Mouse (Mus musculus): Measurements from ENCODE around the gene Abca12. TPM values are rescaled to one million over a fixed set of nuclear protein-coding genes. Genes with fewer than 3 reads are reported as not detected.

Gene Abca12
- total and polyA plus RNA-seq, 3 experiments, result 0.04 to 0.16 (median 0.08) TPM

- no peaks in the 10 kb centered on the region for H3K9me3 ChIP-seq (replicated peaks; ENCODE audit: low read length)
- no peaks in the 10 kb centered on the region for H3K79me2 ChIP-seq (replicated peaks; ENCODE audit: control insufficient read depth, extremely low read depth, insufficient read depth, poor library complexity, severe bottlenecking)
- H3K4me2 ChIP-seq (ENCODE audit: insufficient read depth, low read depth, poor library complexity, severe bottlenecking), result no peak overlapping the region
- TF ChIP-seq POLR2AphosphoS2 (IDR thresholded peaks at IDR 0.05; ENCODE audit: low read depth, low read length) (no peak), ETS1 (conservative IDR thresholded peaks at IDR 0.05; ENCODE audit: low read depth, low read length) (peak; percentile 41), MAFK (IDR thresholded peaks at IDR 0.05; ENCODE audit: insufficient replicate concordance, low read length) (0 out of 2 replicates have a peak, but pooled peaks have one; percentile 6), ZNF384 (IDR thresholded peaks at IDR 0.05; ENCODE audit: low read depth, low read length) (peak; percentile 48; the same call in 1 of the 2 replicates)
- H3K9ac ChIP-seq (ENCODE audit: insufficient read depth, low read depth), result no peak overlapping the region
- dilution Hi-C loops (cut with MboI; ENCODE audit: extremely low pct_ligation_motif_present, extremely low pct_unique_long_range_greater_than_20kb, low sequenced_read_pairs) (no loop called here), in situ Hi-C loops (cut with MboI; ENCODE audit: low pct_ligation_motif_present, low pct_unique_long_range_greater_than_20kb, low sequenced_read_pairs) (no loop called here)
- peaks cover 0 to 18% of the 10 kb centered on the region in 2 experiments; a peak in 2 of 4 replicates for H3K4me1 ChIP-seq (ENCODE audit: control insufficient read depth in 1 of 2, insufficient read depth in 2 of 2)
- DNase-seq (ENCODE audit: extremely low read depth), result peak; percentile 36
- H3K36me3 ChIP-seq (replicated peaks in 1 of 2; ENCODE audit: control insufficient read depth in 1 of 2, insufficient read depth in 1 of 2, low read length in 1 of 2), result no peaks in the 10 kb centered on the region
- no peak overlapping the region for H3K4me3 ChIP-seq (replicated peaks in 1 of 3; ENCODE audit: low read depth in 2 of 3, low read length in 2 of 3, poor library complexity in 1 of 3)
- H3K27me3 ChIP-seq (replicated peaks), result no peaks in the 10 kb centered on the region
- no peak overlapping the region for H3K27ac ChIP-seq (ENCODE audit: insufficient read depth, low read depth)
These were observed 107.3 kb downstream of the Abca12 start for GRCm38 (mm10) chr1:71307362-71307761.

GRCm38 (mm10) chr1:71306196-71306595, 108.5 kb downstream of the Abca12 start:
- Histone ChIP-seq H3K4me2 (ENCODE audit: insufficient read depth, low read depth, poor library complexity, severe bottlenecking) (no peak overlapping the region), H3K9me3 (replicated peaks; ENCODE audit: low read length) (no peaks in the 10 kb centered on the region), H3K79me2 (replicated peaks; ENCODE audit: control insufficient read depth, extremely low read depth, insufficient read depth, poor library complexity, severe bottlenecking) (no peaks in the 10 kb centered on the region), H3K27ac (ENCODE audit: insufficient read depth, low read depth) (no peak overlapping the region), H3K4me3 (replicated peaks in 1 of 3; ENCODE audit: low read depth in 2 of 3, low read length in 2 of 3, poor library complexity in 1 of 3) (no peak overlapping the region), H3K9ac (ENCODE audit: insufficient read depth, low read depth) (no peak overlapping the region), H3K27me3 (replicated peaks) (no peaks in the 10 kb centered on the region), H3K36me3 (replicated peaks in 1 of 2; ENCODE audit: control insufficient read depth in 1 of 2, insufficient read depth in 1 of 2, low read length in 1 of 2) (no peaks in the 10 kb centered on the region), H3K4me1 (ENCODE audit: control insufficient read depth in 1 of 2, insufficient read depth in 2 of 2) (peaks cover 0 to 18% of the 10 kb centered on the region in 2 experiments; a peak in 2 of 4 replicates)
- in situ Hi-C loops (cut with MboI; ENCODE audit: low pct_ligation_motif_present, low pct_unique_long_range_greater_than_20kb, low sequenced_read_pairs) (no loop called here), dilution Hi-C loops (cut with MboI; ENCODE audit: extremely low pct_ligation_motif_present, extremely low pct_unique_long_range_greater_than_20kb, low sequenced_read_pairs) (no loop called here)
- no peak for DNase-seq (ENCODE audit: extremely low read depth)
- TF ChIP-seq ZNF384 (IDR thresholded peaks at IDR 0.05; ENCODE audit: low read depth, low read length), result no peak
- no peak for TF ChIP-seq GABPA (IDR thresholded peaks at IDR 0.05; ENCODE audit: insufficient replicate concordance, low read depth, low read length)
- no peak for TF ChIP-seq HCFC1 (IDR thresholded peaks at IDR 0.05; ENCODE audit: low read depth, low read length)
- TF ChIP-seq CHD1 (IDR thresholded peaks at IDR 0.05; ENCODE audit: low read depth, low read length), result no peak

- Histone ChIP-seq H3K27me3 (replicated peaks) (no peaks in the 10 kb centered on the region), H3K4me3 (replicated peaks in 1 of 3; ENCODE audit: low read depth in 2 of 3, low read length in 2 of 3, poor library complexity in 1 of 3) (no peak overlapping the region), H3K4me1 (ENCODE audit: control insufficient read depth in 1 of 2, insufficient read depth in 2 of 2) (peaks cover 0 to 18% of the 10 kb centered on the region in 2 experiments; a peak in 2 of 4 replicates), H3K27ac (ENCODE audit: insufficient read depth, low read depth) (no peak overlapping the region), H3K9ac (ENCODE audit: insufficient read depth, low read depth) (no peak overlapping the region), H3K79me2 (replicated peaks; ENCODE audit: control insufficient read depth, extremely low read depth, insufficient read depth, poor library complexity, severe bottlenecking) (no peaks in the 10 kb centered on the region), H3K9me3 (replicated peaks; ENCODE audit: low read length) (no peaks in the 10 kb centered on the region), H3K4me2 (ENCODE audit: insufficient read depth, low read depth, poor library complexity, severe bottlenecking) (no peak overlapping the region), H3K36me3 (replicated peaks in 1 of 2; ENCODE audit: control insufficient read depth in 1 of 2, insufficient read depth in 1 of 2, low read length in 1 of 2) (no peaks in the 10 kb centered on the region)
- TF ChIP-seq CHD2 (IDR thresholded peaks at IDR 0.05; ENCODE audit: low read length) (no peak), NELFE (IDR thresholded peaks at IDR 0.05; ENCODE audit: low read depth, low read length) (no peak), GABPA (IDR thresholded peaks at IDR 0.05; ENCODE audit: insufficient replicate concordance, low read depth, low read length) (no peak), MAZ (IDR thresholded peaks at IDR 0.05; ENCODE audit: low read depth, low read length) (no peak), PAX5 (IDR thresholded peaks at IDR 0.05; ENCODE audit: low read length) (no peak), USF2 (conservative IDR thresholded peaks at IDR 0.05; ENCODE audit: low read depth, low read length) (no peak), ZMIZ1 (IDR thresholded peaks at IDR 0.05; ENCODE audit: low read depth, low read length) (no peak), ZKSCAN1 (IDR thresholded peaks at IDR 0.05; ENCODE audit: borderline replicate concordance, low read depth, low read length) (no peak), E2F4 (IDR thresholded peaks at IDR 0.05; ENCODE audit: insufficient replicate concordance, low read depth, low read length) (no peak), RAD21 (IDR thresholded peaks at IDR 0.05; ENCODE audit: low read depth, low read length) (no peak), ZNF384 (IDR thresholded peaks at IDR 0.05; ENCODE audit: low read depth, low read length) (no peak), NRF1 (IDR thresholded peaks at IDR 0.05; ENCODE audit: low read depth, low read length) (no peak), MAX (IDR thresholded peaks at IDR 0.05; ENCODE audit: low read length) (no peak), EP300 (IDR thresholded peaks at IDR 0.05; ENCODE audit: low read length) (no peak), KAT2A (IDR thresholded peaks at IDR 0.05; ENCODE audit: insufficient replicate concordance, low read length) (no peak), MXI1 (IDR thresholded peaks at IDR 0.05; ENCODE audit: low read depth, low read length) (no peak), JUN (IDR thresholded peaks at IDR 0.05; ENCODE audit: insufficient read depth, low read depth, low read length) (no peak), CTCF (conservative IDR thresholded peaks at IDR 0.05 in 1 of 2, IDR thresholded peaks at IDR 0.05 in 1 of 2; ENCODE audit: low read depth in 2 of 2, low read length in 2 of 2) (no peak), POLR2A (IDR thresholded peaks at IDR 0.05; ENCODE audit: low read depth, low read length) (no peak), TCF12 (IDR thresholded peaks at IDR 0.05; ENCODE audit: low read depth, low read length) (no peak)
- in situ Hi-C loops (cut with MboI; ENCODE audit: low pct_ligation_motif_present, low pct_unique_long_range_greater_than_20kb, low sequenced_read_pairs), result no loop called here
- dilution Hi-C loops (cut with MboI; ENCODE audit: extremely low pct_ligation_motif_present, extremely low pct_unique_long_range_greater_than_20kb, low sequenced_read_pairs), result no loop called here
- no peak for DNase-seq (ENCODE audit: extremely low read depth)
These were observed 110.1 kb downstream of the Abca12 start for GRCm38 (mm10) chr1:71304588-71304987.

All from CH12.LX (cell line).